Mouse (Mus musculus): Measurements from ENCODE around the gene Sesn3.

- TF ChIP-seq CTCF (IDR thresholded peaks at IDR 0.05; ENCODE audit: borderline replicate concordance, insufficient read depth, low read length) (no peak), POLR2A (IDR thresholded peaks at IDR 0.05; ENCODE audit: low read depth, low read length) (no peak)
Measured at GRCm38 (mm10) chr9:14372440-14372839, 97.6 kb downstream of the Sesn3 start.

Data from embryonic fibroblast, embryonic 13.5 days (primary cell).